Mouse (Mus musculus) intestine, postnatal 0 days (tissue): ENCODE data around the gene Spg11. TPM values are rescaled to one million over a fixed set of nuclear protein-coding genes. Genes with fewer than 3 reads are reported as not detected.
"Not testable (repeated sequence)": the region's sequence is repeated elsewhere in the genome, so short reads cannot be mapped to it uniquely, and the experiment has no call there.

Experiments used
- ATAC-seq: fragments of 200-750 bp; cut with Nextera tagmentation; 2 replicates; pipeline ENCODE4 v1.8.0; 2017; ENCODE audit warnings: mild to moderate bottlenecking, moderate TSS enrichment, moderate library complexity
- H3K27ac ChIP-seq: fragments of 300-500 bp; sonication (generic); 2 replicates; pipeline ENCODE4 v1.5.1; 2014; ENCODE audit warnings: mild to moderate bottlenecking, low read depth, low read length, moderate library complexity
- H3K27me3 ChIP-seq: fragments of 300-500 bp; sonication (generic); replicated peaks from 2 replicates; pipeline ENCODE4 v1.6.1; 2014; ENCODE audit warnings: low read length, mixed read lengths; ENCODE audit not compliant: control insufficient read depth, insufficient read depth
- H3K36me3 ChIP-seq: fragments of 300-500 bp; sonication (generic); 2 replicates; pipeline ENCODE4 v1.6.1; 2014; ENCODE audit warnings: mild to moderate bottlenecking, moderate library complexity; ENCODE audit not compliant: control insufficient read depth, insufficient read depth
- H3K4me1 ChIP-seq: fragments of 300-500 bp; sonication (generic); replicated peaks from 2 replicates; pipeline ENCODE4 v1.6.1; 2014; ENCODE audit warnings: antibody characterized with exemption, low read length, mixed read lengths; ENCODE audit not compliant: control insufficient read depth, insufficient read depth
- H3K4me2 ChIP-seq: fragments of 300-500 bp; sonication (generic); replicated peaks from 2 replicates; pipeline ENCODE4 v1.6.1; 2014; ENCODE audit warnings: low read depth, mild to moderate bottlenecking, moderate library complexity
- H3K4me3 ChIP-seq: fragments of 300-500 bp; sonication (generic); 2 replicates; pipeline ENCODE4 v1.5.1; 2014; ENCODE audit warnings: low read depth, low read length
- H3K9ac ChIP-seq: fragments of 300-500 bp; sonication (generic); 2 replicates; pipeline ENCODE4 v1.6.1; 2014; ENCODE audit warnings: mild to moderate bottlenecking, low read depth, low read length
- H3K9me3 ChIP-seq: fragments of 300-500 bp; sonication (generic); 2 replicates; pipeline ENCODE4 v1.6.1; 2016; ENCODE audit warnings: mixed run types; ENCODE audit not compliant: control insufficient read depth
- CTCF ChIP-seq: sonication (generic); IDR thresholded peaks from 2 replicates; pipeline ENCODE4 v1.5.1; 2016; ENCODE audit warnings: low read depth, mild to moderate bottlenecking, control low read depth, antibody characterized with exemption, moderate library complexity
- WGBS: fragments of 180-500 bp; shearing (Covaris S2); extraction: QIAGEN DNeasy Blood & Tissue Kit; methylation state at CpG from one replicate; pipeline ENCODE4 v1.1.7; 2014; 5-methylcytosine and 5-hydroxymethylcytosine counted together
- microRNA-seq: library from miRNA; unstranded; fragments of <30 nt; microRNA quantifications from one replicate; pipeline ENCODE4, GENCODE M21; 2016
- polyA plus RNA-seq: library from polyadenylated mRNA; unstranded; fragments of >200 nt; fragmentation: Nextera tagmentation; extraction: Ambion mirVana; gene quantifications from 2 replicates; pipeline ENCODE4 v1.2.1, GENCODE M21; 2015

Spg11 gene
- polyA plus RNA-seq, 1 experiment from 2014 or later = 3.7 TPM

DNA sequence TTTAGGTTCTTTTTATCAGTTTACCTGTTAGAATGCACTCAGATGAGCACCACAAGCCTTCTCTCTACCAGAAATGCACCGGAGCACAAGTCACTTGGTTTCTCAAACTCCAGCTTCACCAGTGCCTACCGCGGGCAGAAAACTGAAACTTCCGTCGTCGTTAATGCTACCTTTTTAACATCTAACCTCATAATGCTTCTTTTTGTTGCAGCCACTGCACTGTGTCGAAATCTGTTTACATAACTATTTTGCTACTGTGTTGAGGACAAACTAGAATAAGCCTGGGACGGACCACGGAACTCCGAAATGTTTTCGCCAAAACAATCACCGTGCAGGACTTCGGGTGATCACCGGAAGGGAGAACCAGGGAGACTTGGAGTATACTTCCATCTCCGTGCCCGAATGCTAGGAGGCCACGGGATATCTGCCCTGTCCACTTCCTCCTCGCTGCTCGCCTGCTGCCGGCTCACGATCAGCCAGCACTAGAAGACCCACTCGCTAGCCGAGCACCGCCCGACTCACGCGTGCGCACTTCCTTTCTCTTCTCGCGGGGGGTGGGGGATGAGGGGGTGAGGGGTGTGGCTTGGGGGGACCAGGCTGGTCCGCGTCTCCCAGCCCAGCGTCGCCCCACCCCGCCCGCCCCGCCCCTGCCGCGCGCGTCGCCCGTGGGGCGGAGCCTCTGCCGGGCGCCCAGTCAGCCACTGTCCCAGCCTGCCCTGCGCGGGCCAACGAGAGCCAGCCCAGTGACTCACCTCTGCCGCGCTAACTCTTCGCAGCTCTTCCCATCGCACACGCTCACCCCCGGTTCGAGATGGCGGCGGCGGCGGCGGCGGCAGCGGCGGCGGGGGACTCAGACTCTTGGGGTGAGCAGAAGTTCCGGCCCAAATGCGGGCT lies 90.1 kb downstream of the Spg11 start, which contains the start of gene Eif3j1:
Gene Eif3j1, plus strand, starts transcription at position 685 of the 894 bp plus-strand sequence.
- Histone ChIP-seq H3K4me2 (peak within 1 kb of the TSS; percentile 84), H3K27me3 (no peaks in the 10 kb centered on the region), H3K4me3 (peak within 1 kb of the TSS; percentile 84), H3K9ac (peak within 1 kb of the TSS; percentile 88), H3K27ac (peak within 1 kb of the TSS; percentile 90), H3K9me3 (no peaks in the 10 kb centered on the region), H3K4me1 (0 out of 2 replicates have a peak, but pooled peaks cover 6% of the 10 kb centered on the region), H3K36me3 (no peaks in the 10 kb centered on the region)
- under 1% methylated on average over 43 of the region's 67 CpGs for WGBS
- peak; percentile 99 for ATAC-seq
- TF ChIP-seq CTCF = no peak

DNA sequence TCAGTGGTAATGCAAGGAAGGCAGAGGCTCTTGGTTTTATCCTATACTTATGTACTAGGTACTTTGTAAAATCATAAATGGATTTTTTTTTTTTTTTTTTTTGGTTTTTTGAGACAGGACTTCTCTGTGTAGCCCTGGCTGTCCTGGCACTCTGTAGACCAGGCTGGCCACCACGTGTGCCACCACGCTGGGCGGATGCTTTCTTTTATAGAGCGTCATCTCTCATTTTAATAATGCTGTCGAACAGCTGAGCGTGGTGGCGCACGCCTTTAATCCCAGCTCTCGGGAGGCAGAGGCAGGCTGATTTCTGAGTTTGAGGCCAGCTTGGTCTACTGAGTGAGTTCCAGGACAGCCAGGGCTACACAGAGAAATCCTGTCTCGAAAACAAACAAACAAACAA lies 91.1 kb downstream of the Spg11 start:
- H3K4me1 ChIP-seq, H3K4me3 ChIP-seq, H3K36me3 ChIP-seq, H3K9me3 ChIP-seq, H3K27me3 ChIP-seq, ATAC-seq, H3K9ac ChIP-seq, H3K27ac ChIP-seq: not testable (repeated sequence)
- 90% methylated on average over 10 of the region's 10 CpGs for WGBS
- H3K4me2 ChIP-seq = peak overlapping the region; percentile 84; the same call in 1 of the 2 replicates

DNA sequence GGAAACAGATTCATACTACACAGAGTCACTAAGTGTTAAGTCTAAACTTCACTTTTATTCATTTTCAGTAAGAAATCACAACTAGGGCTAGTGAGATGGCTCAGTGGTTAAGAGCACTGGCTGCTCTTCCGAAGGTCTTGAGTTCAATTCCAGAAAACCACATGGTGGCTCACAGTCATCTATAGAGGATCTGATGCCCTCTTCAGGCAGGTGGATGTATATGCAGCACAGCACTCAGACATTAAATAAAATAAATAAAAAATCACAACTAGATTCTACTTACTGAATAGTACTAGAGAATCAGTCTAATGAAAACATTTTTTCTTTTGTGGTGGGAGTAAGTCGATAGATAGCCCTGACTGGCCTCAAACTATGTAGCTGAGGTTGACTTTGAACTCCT lies 95.9 kb downstream of the Spg11 start:
- no peak for ATAC-seq
- Histone ChIP-seq H3K9ac (no peak overlapping the region), H3K36me3 (no peaks in the 10 kb centered on the region), H3K4me2 (no peak overlapping the region), H3K4me3 (no peak overlapping the region), H3K27ac (no peak overlapping the region), H3K4me1 (no peaks in the 10 kb centered on the region), H3K9me3 (no peaks in the 10 kb centered on the region), H3K27me3 (no peaks in the 10 kb centered on the region)
- peak; percentile 46 for TF ChIP-seq CTCF
- 78% methylated on average over 2 of the region's 2 CpGs for WGBS

DNA sequence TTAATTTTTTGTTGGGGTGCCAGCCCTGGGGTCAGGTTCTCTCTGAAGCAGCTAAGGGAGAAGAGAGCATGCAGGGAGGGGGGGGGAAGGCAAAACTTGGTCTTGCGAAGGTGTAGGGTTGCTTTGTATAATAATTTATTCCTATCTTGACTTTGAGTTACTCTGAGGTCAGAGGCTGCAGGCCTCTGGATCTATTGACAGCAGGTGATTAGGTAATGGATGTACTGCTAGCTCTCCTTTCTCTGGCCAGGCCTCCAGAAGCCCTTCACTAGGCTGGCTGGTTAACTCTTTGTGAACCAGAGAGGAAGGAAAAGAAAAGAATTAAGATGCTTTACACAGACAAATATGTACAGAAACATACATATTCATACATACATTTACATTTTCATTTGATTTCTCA lies 99.5 kb downstream of the Spg11 start:
- no peak overlapping the region for H3K27ac ChIP-seq
- no peaks in the 10 kb centered on the region for H3K9me3 ChIP-seq
- H3K4me2 ChIP-seq = no peak overlapping the region
- H3K4me3 ChIP-seq = no peak overlapping the region
- ATAC-seq = no peak
- H3K27me3 ChIP-seq = no peaks in the 10 kb centered on the region
- TF ChIP-seq CTCF = no peak
- H3K4me1 ChIP-seq = no peaks in the 10 kb centered on the region
- H3K9ac ChIP-seq = no peak overlapping the region
- whole genome bisulfite sequencing = 33% methylated on average over 1 of the region's 1 CpGs
- H3K36me3 ChIP-seq = peaks cover 4% of the 10 kb centered on the region; the same call in 1 of the 2 replicates

DNA sequence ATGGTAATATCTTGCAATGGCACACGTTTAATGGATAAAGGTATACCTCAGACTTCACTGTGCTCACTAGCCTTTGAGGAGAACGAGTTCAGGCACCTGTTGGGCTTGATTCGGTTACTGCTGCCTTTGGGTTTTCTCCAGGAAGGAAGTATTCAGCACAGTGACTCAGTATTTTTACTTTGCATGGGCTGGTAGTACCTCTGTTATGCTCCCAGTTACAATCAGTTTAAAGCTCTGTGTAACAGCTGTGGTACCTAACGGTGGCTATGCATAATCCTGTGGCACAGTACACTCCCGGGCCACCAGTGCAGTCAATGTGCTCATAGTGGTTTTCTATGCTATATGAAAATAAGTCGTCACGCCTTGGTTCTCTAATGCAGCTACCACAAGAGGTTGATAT lies 106.7 kb downstream of the Spg11 start:
- Histone ChIP-seq H3K9me3 (no peaks in the 10 kb centered on the region), H3K36me3 (peaks cover 30% of the 10 kb centered on the region), H3K27ac (no peak overlapping the region), H3K4me1 (no peaks in the 10 kb centered on the region), H3K4me3 (no peak overlapping the region), H3K4me2 (no peak overlapping the region), H3K27me3 (no peaks in the 10 kb centered on the region), H3K9ac (no peak overlapping the region)
- TF ChIP-seq CTCF = no peak
- WGBS = 89% methylated on average over 7 of the region's 7 CpGs
- no peak for ATAC-seq

DNA sequence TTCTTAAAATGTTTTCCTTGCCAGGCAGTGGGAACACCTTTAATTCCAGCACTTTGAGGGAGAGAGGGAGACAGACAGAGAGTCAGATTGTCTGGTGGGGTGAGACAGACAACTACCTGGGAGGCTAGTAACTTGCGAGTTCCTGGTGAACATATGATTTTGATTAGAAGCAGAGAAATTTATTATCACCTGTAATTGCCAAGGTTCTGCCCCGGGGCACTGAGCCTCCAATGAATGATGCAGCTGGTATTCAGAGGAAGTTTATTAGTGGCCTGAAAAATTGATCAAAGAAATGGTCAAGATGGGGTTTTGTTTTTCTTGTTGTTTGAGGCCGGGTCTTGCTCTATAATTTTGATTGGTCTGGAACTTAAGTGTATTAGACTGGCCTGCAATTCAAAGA lies 109.4 kb downstream of the Spg11 start:
- Histone ChIP-seq H3K9ac (no peak overlapping the region), H3K4me1 (no peaks in the 10 kb centered on the region), H3K27ac (no peak overlapping the region), H3K36me3 (peaks cover 30% of the 10 kb centered on the region), H3K9me3 (no peaks in the 10 kb centered on the region), H3K27me3 (no peaks in the 10 kb centered on the region), H3K4me3 (no peak overlapping the region), H3K4me2 (no peak overlapping the region)
- no peak for TF ChIP-seq CTCF
- no peak for ATAC-seq
- 93% methylated on average over 3 of the region's 3 CpGs for WGBS

Small RNA genes within 50 kb of the gene (microRNA-seq; reads per million reads assigned to microRNA genes)
- gene Gm47314 = not detected

Other genes starting within 250 kb of the Spg11 start
- 16.8 and 19.0 TPM in 2 replicates for gene Ctdspl2, start 162.4 kb downstream of the Spg11 start, polyA plus RNA-seq
- gene Mageb3, start 162.3 kb downstream of the Spg11 start, polyA plus RNA-seq = 0.07 TPM in 1 of 2 replicates, not detected in the other
- 7.8 and 7.9 TPM in 2 replicates for gene Eif3j1, start 89.8 kb downstream of the Spg11 start, polyA plus RNA-seq
- 2,008 and 2,179 TPM in 2 replicates for gene B2m, start 29.3 kb upstream of the Spg11 start, polyA plus RNA-seq
- 0.10 TPM in 1 of 2 replicates, not detected in the other for gene Trim69, start 42.3 kb upstream of the Spg11 start, polyA plus RNA-seq
- 0.04 and 0.05 TPM in 2 replicates for gene Patl2, start 67.8 kb upstream of the Spg11 start, polyA plus RNA-seq
- gene Terb2, start 67.9 kb upstream of the Spg11 start, polyA plus RNA-seq = not detected in 2 replicates
- 136 and 172 TPM in 2 replicates for gene Sord, start 116.4 kb upstream of the Spg11 start, polyA plus RNA-seq
- 0.17 and 0.38 TPM in 2 replicates for gene Duox2, start 180.1 kb upstream of the Spg11 start, polyA plus RNA-seq
- gene Duoxa2, start 180.5 kb upstream of the Spg11 start, polyA plus RNA-seq = 0.83 and 1.5 TPM in 2 replicates
- not detected in 2 replicates for gene Duoxa1, start 195.3 kb upstream of the Spg11 start, polyA plus RNA-seq
- 0.07 TPM in 1 of 2 replicates, not detected in the other for gene Duox1, start 197.3 kb upstream of the Spg11 start, polyA plus RNA-seq